Mouse (Mus musculus): ENCODE measurements at regions not wholly inside any gene's neighbourhood (a gene's known extent, or its start where the extent isn't known, plus 50 kb on each side); places are given as distances from the start of the nearest gene placed in this dataset.
A peak's percentile ranks its signal among the peaks of the same experiment; 100 is the strongest.

- intact Hi-C loops (cut with DNase I): no loop called here
These were observed 1059.1 kb downstream of the Diaph2 start for GRCm38 (mm10) chrX:130808530-130809235.

GRCm38 (mm10) chrX:130818916-130819315 lies 1069.4 kb downstream of the Diaph2 start:
- intact Hi-C loops (cut with DNase I): no loop called here
- DNase-seq (ENCODE audit: low spot score in 2 of 2): no peak

More at GRCm38 (mm10) chrX:130808530-130809235, 1059.1 kb downstream of the Diaph2 start:
- no peak for DNase-seq (ENCODE audit: low spot score in 2 of 2)

- intact Hi-C loops (cut with DNase I): no loop called here
- no peak for DNase-seq (ENCODE audit: low spot score in 2 of 2)
These were observed 1070.2 kb downstream of the Diaph2 start for GRCm38 (mm10) chrX:130819707-130820106.

- DNase-seq (ENCODE audit: low spot score in 2 of 2): no peak
- intact Hi-C loops (cut with DNase I): no loop called here
These were observed 1070.6 kb downstream of the Diaph2 start for GRCm38 (mm10) chrX:130820168-130820567.

GRCm38 (mm10) chrX:130823943-130824342 lies 1074.4 kb downstream of the Diaph2 start:
- no peak for DNase-seq (ENCODE audit: low spot score in 2 of 2)
- intact Hi-C loops (cut with DNase I): no loop called here

- intact Hi-C loops (cut with DNase I): no loop called here
- DNase-seq (ENCODE audit: low spot score in 2 of 2): no peak
These were observed 1086.3 kb downstream of the Diaph2 start for GRCm38 (mm10) chrX:130835835-130836234.

- peak in 1 of 2 experiments; percentile 7 for DNase-seq (ENCODE audit: low spot score in 2 of 2)
- intact Hi-C loops (cut with DNase I): no loop called here
These were observed 1093.6 kb downstream of the Diaph2 start for GRCm38 (mm10) chrX:130843141-130843540.

GRCm38 (mm10) chrX:130866506-130866905 lies 1117.0 kb downstream of the Diaph2 start:
- intact Hi-C loops (cut with DNase I): no loop called here

GRCm38 (mm10) chrX:130874157-130874556 lies 1124.6 kb downstream of the Diaph2 start:
- intact Hi-C loops (cut with DNase I): no loop called here

More at GRCm38 (mm10) chrX:130866506-130866905, 1117.0 kb downstream of the Diaph2 start:
- DNase-seq (ENCODE audit: low spot score in 2 of 2): no peak

GRCm38 (mm10) chrX:130875289-130875688 lies 1125.7 kb downstream of the Diaph2 start:
- DNase-seq (ENCODE audit: low spot score in 2 of 2): peak in 1 of 2 experiments; percentile 2
- intact Hi-C loops (cut with DNase I): no loop called here

More at GRCm38 (mm10) chrX:130874157-130874556, 1124.6 kb downstream of the Diaph2 start:
- DNase-seq (ENCODE audit: low spot score in 2 of 2): no peak

GRCm38 (mm10) chrX:130876120-130876519 lies 1126.6 kb downstream of the Diaph2 start:
- intact Hi-C loops (cut with DNase I): no loop called here
- no peak for DNase-seq (ENCODE audit: low spot score in 2 of 2)

All from left cerebral cortex, postnatal 14 days (tissue).